Mouse (Mus musculus): ENCODE measurements at regions not wholly inside any gene's neighbourhood (a gene's known extent, or its start where the extent isn't known, plus 50 kb on each side); places are given as distances from the start of the nearest gene placed in this dataset.

DNA sequence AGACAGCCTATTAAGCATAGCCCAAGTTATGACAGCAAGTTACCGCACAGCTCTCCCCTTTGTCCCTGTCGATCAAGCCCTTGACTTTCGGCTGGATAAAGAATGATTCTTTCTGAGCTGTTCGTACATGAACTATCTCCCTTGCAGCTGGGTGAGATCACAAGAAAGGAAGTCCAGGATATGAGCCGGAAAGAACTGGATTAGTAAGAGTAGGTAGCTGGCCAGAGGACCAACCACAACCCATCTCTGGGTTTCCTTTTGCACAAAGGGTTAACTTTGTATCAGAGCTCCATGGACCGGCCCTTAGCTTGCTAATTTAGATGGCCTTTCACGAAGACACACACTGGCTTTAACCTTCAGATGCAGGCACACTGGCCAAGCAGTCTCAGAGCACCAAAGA, 153.3 kb upstream of the Spdye4c start:
- ATAC-seq (ENCODE audit: low read depth) = no peak
- no peak overlapping the region for H3K27ac ChIP-seq (ENCODE audit: low read length)
- 42% methylated on average over 7 of the region's 7 CpGs for WGBS (ENCODE audit: insufficient replicate concordance)

DNA sequence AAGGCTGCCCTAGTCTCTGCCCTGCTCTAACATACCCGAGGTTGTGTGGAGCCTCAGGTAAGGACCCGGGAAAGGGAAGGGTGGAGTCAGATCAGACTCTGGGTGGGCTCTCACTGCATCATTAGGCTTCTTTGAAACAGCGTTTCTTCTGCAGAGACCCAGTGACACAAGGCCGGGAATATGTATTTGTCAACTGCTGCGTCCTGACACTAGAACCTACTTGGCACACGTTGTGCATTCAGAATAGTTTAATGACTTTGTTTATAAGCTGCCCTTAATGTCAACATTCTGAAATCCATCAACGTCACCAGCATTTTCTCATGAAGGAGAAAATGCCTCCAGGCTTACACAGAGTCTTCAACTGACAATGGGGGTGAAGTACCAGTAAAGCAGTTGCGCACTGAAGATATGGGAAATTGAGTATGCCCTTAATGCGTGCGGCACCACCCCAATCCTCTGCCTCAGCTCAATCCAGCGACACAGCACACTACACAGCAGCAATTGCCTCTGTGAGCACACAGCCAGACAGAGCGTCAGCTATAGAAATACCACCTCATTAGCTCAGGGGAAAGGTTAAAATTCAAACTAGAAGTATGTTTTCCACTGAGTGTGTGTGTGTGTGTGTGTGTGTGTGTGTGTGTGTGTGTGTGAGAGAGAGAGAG, 152.7 kb upstream of the Spdye4c start:
- Histone ChIP-seq H3K4me2 (ENCODE audit: low read depth, low read length) (no peak overlapping the region), H3K27ac (ENCODE audit: low read length) (no peak overlapping the region), H3K27me3 (ENCODE audit: control insufficient read depth, insufficient read depth, low read depth, low read length) (no peaks in the 10 kb centered on the region), H3K4me1 (ENCODE audit: control insufficient read depth, low read depth, low read length) (no peaks in the 10 kb centered on the region; the same call in 1 of the 2 replicates), H3K9ac (ENCODE audit: low read depth, low read length) (no peak overlapping the region), H3K9me3 (replicated peaks; ENCODE audit: control insufficient read depth, low read length) (no peaks in the 10 kb centered on the region), H3K4me3 (ENCODE audit: low read depth, low read length) (no peak overlapping the region), H3K36me3 (ENCODE audit: control insufficient read depth, insufficient read depth) (no peaks in the 10 kb centered on the region)
- no peak for ATAC-seq (ENCODE audit: low read depth)
- WGBS (ENCODE audit: insufficient replicate concordance) = 58% methylated on average over 12 of the region's 12 CpGs

More for the DNA sequence above, 153.3 kb upstream of the Spdye4c start:
- H3K4me1 ChIP-seq (ENCODE audit: control insufficient read depth, low read depth, low read length) = no peaks in the 10 kb centered on the region; the same call in 1 of the 2 replicates
- H3K27me3 ChIP-seq (ENCODE audit: control insufficient read depth, insufficient read depth, low read depth, low read length) = no peaks in the 10 kb centered on the region
- no peak overlapping the region for H3K9ac ChIP-seq (ENCODE audit: low read depth, low read length)
- no peak overlapping the region for H3K4me3 ChIP-seq (ENCODE audit: low read depth, low read length)
- H3K4me2 ChIP-seq (ENCODE audit: low read depth, low read length) = no peak overlapping the region
- H3K36me3 ChIP-seq (ENCODE audit: control insufficient read depth, insufficient read depth) = no peaks in the 10 kb centered on the region
- H3K9me3 ChIP-seq (replicated peaks; ENCODE audit: control insufficient read depth, low read length) = no peaks in the 10 kb centered on the region

DNA sequence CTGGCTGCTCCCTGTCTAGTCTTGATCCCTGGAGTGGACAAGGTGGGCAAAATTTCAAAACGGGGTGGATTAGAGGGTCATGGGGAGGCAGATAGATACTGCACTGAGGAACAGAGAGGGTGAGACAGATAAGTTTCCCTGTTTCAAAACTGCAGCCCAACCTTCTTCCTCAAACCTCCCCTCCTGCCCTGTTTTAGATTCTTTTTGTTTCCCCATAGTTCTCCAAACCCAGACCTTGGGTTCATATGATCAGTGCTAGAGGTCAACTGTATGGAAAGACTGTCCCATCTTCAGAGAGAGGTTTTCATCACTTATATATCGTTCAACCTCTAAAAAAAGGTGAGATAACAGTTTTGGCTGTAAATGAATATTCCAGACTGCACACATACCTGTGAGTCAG, 152.1 kb upstream of the Spdye4c start:
- H3K36me3 ChIP-seq (ENCODE audit: control insufficient read depth, insufficient read depth) = no peaks in the 10 kb centered on the region
- no peak overlapping the region for H3K4me3 ChIP-seq (ENCODE audit: low read depth, low read length)
- no peak overlapping the region for H3K4me2 ChIP-seq (ENCODE audit: low read depth, low read length)
- H3K27ac ChIP-seq (ENCODE audit: low read length) = no peak overlapping the region
- 47% methylated on average over 2 of the region's 2 CpGs for WGBS (ENCODE audit: insufficient replicate concordance)
- H3K27me3 ChIP-seq (ENCODE audit: control insufficient read depth, insufficient read depth, low read depth, low read length) = no peaks in the 10 kb centered on the region
- no peaks in the 10 kb centered on the region for H3K9me3 ChIP-seq (replicated peaks; ENCODE audit: control insufficient read depth, low read length)
- 0 out of 2 replicates have a peak, but pooled peaks have one; percentile 9 for ATAC-seq (ENCODE audit: low read depth)
- no peak overlapping the region for H3K9ac ChIP-seq (ENCODE audit: low read depth, low read length)
- no peaks in the 10 kb centered on the region; the same call in 1 of the 2 replicates for H3K4me1 ChIP-seq (ENCODE audit: control insufficient read depth, low read depth, low read length)

- no peak overlapping the region for H3K4me3 ChIP-seq (ENCODE audit: low read depth, low read length)
- no peaks in the 10 kb centered on the region for H3K4me1 ChIP-seq (ENCODE audit: control insufficient read depth, low read depth, low read length)
- whole genome bisulfite sequencing (ENCODE audit: insufficient replicate concordance) = 70% methylated on average over 7 of the region's 7 CpGs
- no peak overlapping the region for H3K27ac ChIP-seq (ENCODE audit: low read length)
- H3K36me3 ChIP-seq (ENCODE audit: control insufficient read depth, insufficient read depth) = no peaks in the 10 kb centered on the region
- no peak for ATAC-seq (ENCODE audit: low read depth)
- H3K9me3 ChIP-seq (replicated peaks; ENCODE audit: control insufficient read depth, low read length) = no peaks in the 10 kb centered on the region
- no peak overlapping the region for H3K4me2 ChIP-seq (ENCODE audit: low read depth, low read length)
- H3K9ac ChIP-seq (ENCODE audit: low read depth, low read length) = no peak overlapping the region
- H3K27me3 ChIP-seq (ENCODE audit: control insufficient read depth, insufficient read depth, low read depth, low read length) = no peaks in the 10 kb centered on the region
Observed at GRCm38 (mm10) chr2:128444599-128445011, 146.4 kb upstream of the Spdye4c start.

- no peak for ATAC-seq (ENCODE audit: low read depth)
- Histone ChIP-seq H3K9me3 (replicated peaks; ENCODE audit: control insufficient read depth, low read length) (no peaks in the 10 kb centered on the region), H3K4me3 (ENCODE audit: low read depth, low read length) (no peak overlapping the region), H3K9ac (ENCODE audit: low read depth, low read length) (no peak overlapping the region), H3K36me3 (ENCODE audit: control insufficient read depth, insufficient read depth) (no peaks in the 10 kb centered on the region), H3K27ac (ENCODE audit: low read length) (no peak overlapping the region), H3K4me1 (ENCODE audit: control insufficient read depth, low read depth, low read length) (no peaks in the 10 kb centered on the region), H3K27me3 (ENCODE audit: control insufficient read depth, insufficient read depth, low read depth, low read length) (no peaks in the 10 kb centered on the region), H3K4me2 (ENCODE audit: low read depth, low read length) (no peak overlapping the region)
- WGBS (ENCODE audit: insufficient replicate concordance) = 52% methylated on average over 5 of the region's 5 CpGs
Observed at GRCm38 (mm10) chr2:128445443-128445842, 145.6 kb upstream of the Spdye4c start.

GRCm38 (mm10) chr2:128449294-128449693, 141.7 kb upstream of the Spdye4c start:
- H3K27me3 ChIP-seq (ENCODE audit: control insufficient read depth, insufficient read depth, low read depth, low read length) = no peaks in the 10 kb centered on the region
- no peak for ATAC-seq (ENCODE audit: low read depth)
- 58% methylated on average over 3 of the region's 3 CpGs for WGBS (ENCODE audit: insufficient replicate concordance)

GRCm38 (mm10) chr2:128450045-128450444, 141.0 kb upstream of the Spdye4c start:
- H3K4me1 ChIP-seq (ENCODE audit: control insufficient read depth, low read depth, low read length) = no peaks in the 10 kb centered on the region
- no peak overlapping the region for H3K9ac ChIP-seq (ENCODE audit: low read depth, low read length)
- 62% methylated on average over 4 of the region's 4 CpGs for WGBS (ENCODE audit: insufficient replicate concordance)
- no peaks in the 10 kb centered on the region for H3K9me3 ChIP-seq (replicated peaks; ENCODE audit: control insufficient read depth, low read length)
- no peak for ATAC-seq (ENCODE audit: low read depth)
- no peak overlapping the region for H3K4me3 ChIP-seq (ENCODE audit: low read depth, low read length)
- H3K27ac ChIP-seq (ENCODE audit: low read length) = no peak overlapping the region
- no peaks in the 10 kb centered on the region for H3K27me3 ChIP-seq (ENCODE audit: control insufficient read depth, insufficient read depth, low read depth, low read length)
- no peaks in the 10 kb centered on the region for H3K36me3 ChIP-seq (ENCODE audit: control insufficient read depth, insufficient read depth)
- H3K4me2 ChIP-seq (ENCODE audit: low read depth, low read length) = no peak overlapping the region

More at GRCm38 (mm10) chr2:128449294-128449693, 141.7 kb upstream of the Spdye4c start:
- Histone ChIP-seq H3K9ac (ENCODE audit: low read depth, low read length) (no peak overlapping the region), H3K4me2 (ENCODE audit: low read depth, low read length) (no peak overlapping the region), H3K9me3 (replicated peaks; ENCODE audit: control insufficient read depth, low read length) (no peaks in the 10 kb centered on the region), H3K27ac (ENCODE audit: low read length) (no peak overlapping the region), H3K36me3 (ENCODE audit: control insufficient read depth, insufficient read depth) (no peaks in the 10 kb centered on the region), H3K4me1 (ENCODE audit: control insufficient read depth, low read depth, low read length) (no peaks in the 10 kb centered on the region), H3K4me3 (ENCODE audit: low read depth, low read length) (no peak overlapping the region)

DNA sequence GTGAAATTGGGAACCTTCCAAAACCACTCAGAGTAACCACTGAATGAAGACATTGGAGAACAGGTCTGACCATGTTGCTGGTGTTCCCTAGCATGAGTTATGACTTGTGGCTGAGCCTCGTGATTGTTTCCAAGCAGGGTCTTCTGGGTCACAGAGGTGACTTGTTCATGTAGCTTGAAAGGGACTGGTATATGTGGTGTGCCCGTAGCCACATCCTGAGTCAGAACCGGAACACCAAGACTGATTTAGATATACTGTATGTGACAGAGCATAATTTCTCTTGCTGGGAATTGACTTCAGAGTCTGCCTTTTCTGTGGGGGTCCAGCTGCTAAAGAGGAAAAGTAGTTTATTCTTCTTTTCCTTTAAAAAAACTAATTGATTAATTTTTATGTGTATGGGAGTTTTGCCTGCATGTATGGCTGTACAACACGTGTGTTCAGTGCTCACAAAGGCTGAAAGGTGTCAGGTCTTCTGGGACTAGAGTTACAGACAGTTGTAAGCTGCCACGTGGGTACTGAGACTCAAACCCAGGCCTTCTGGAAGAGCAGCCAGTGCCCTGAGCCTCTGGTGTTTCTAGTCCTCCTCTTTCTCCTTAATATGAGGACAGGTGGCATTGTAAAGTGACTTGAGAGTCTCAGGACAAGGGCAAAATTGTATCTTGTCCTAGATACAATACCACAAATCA, 139.3 kb upstream of the Spdye4c start:
- no peaks in the 10 kb centered on the region for H3K4me1 ChIP-seq (ENCODE audit: control insufficient read depth, low read depth, low read length)
- WGBS (ENCODE audit: insufficient replicate concordance) = 29% methylated on average over 5 of the region's 5 CpGs
- no peak overlapping the region for H3K9ac ChIP-seq (ENCODE audit: low read depth, low read length)

GRCm38 (mm10) chr2:128452582-128452981, 138.4 kb upstream of the Spdye4c start:
- Histone ChIP-seq H3K27me3 (ENCODE audit: control insufficient read depth, insufficient read depth, low read depth, low read length) (no peaks in the 10 kb centered on the region), H3K9me3 (replicated peaks; ENCODE audit: control insufficient read depth, low read length) (no peaks in the 10 kb centered on the region), H3K4me2 (ENCODE audit: low read depth, low read length) (no peak overlapping the region), H3K4me1 (ENCODE audit: control insufficient read depth, low read depth, low read length) (no peaks in the 10 kb centered on the region), H3K36me3 (ENCODE audit: control insufficient read depth, insufficient read depth) (no peaks in the 10 kb centered on the region), H3K4me3 (ENCODE audit: low read depth, low read length) (no peak overlapping the region), H3K27ac (ENCODE audit: low read length) (no peak overlapping the region), H3K9ac (ENCODE audit: low read depth, low read length) (no peak overlapping the region)
- no peak for ATAC-seq (ENCODE audit: low read depth)
- 83% methylated on average over 1 of the region's 1 CpGs for WGBS (ENCODE audit: insufficient replicate concordance)

More for the DNA sequence above, 139.3 kb upstream of the Spdye4c start:
- no peaks in the 10 kb centered on the region for H3K36me3 ChIP-seq (ENCODE audit: control insufficient read depth, insufficient read depth)
- H3K9me3 ChIP-seq (replicated peaks; ENCODE audit: control insufficient read depth, low read length) = no peaks in the 10 kb centered on the region
- no peaks in the 10 kb centered on the region for H3K27me3 ChIP-seq (ENCODE audit: control insufficient read depth, insufficient read depth, low read depth, low read length)
- H3K4me3 ChIP-seq (ENCODE audit: low read depth, low read length) = no peak overlapping the region
- H3K4me2 ChIP-seq (ENCODE audit: low read depth, low read length) = no peak overlapping the region
- no peak overlapping the region for H3K27ac ChIP-seq (ENCODE audit: low read length)
- ATAC-seq (ENCODE audit: low read depth) = no peak

Measured in liver, embryonic 16.5 days (tissue).